Mouse (Mus musculus) neural tube, embryonic 11.5 days (tissue): ENCODE measurements around the gene Acadl. TPM values are rescaled to one million over a fixed set of nuclear protein-coding genes. Genes with fewer than 3 reads are reported as not detected.

Experiments used
- polyA plus RNA-seq: library from polyadenylated mRNA; unstranded; fragments of >200 nt; fragmentation: Nextera tagmentation; extraction: Ambion mirVana; gene quantifications from 2 replicates; pipeline ENCODE4 v1.2.1, GENCODE M21; 2014

Gene Acadl
- polyA plus RNA-seq, 1 experiment from 2014 or later: 56.3 TPM

Other genes with a start within 250 kb of the Acadl start
- gene Rpe, start 162.4 kb downstream of the Acadl start, polyA plus RNA-seq: 51.1 and 54.5 TPM in 2 replicates
- 9.3 and 11.0 TPM in 2 replicates for gene Kansl1l, start 45.7 kb downstream of the Acadl start, polyA plus RNA-seq
- gene Myl1, start 82.1 kb upstream of the Acadl start, polyA plus RNA-seq: 63.7 and 76.6 TPM in 2 replicates
- gene Lancl1, start 175.6 kb upstream of the Acadl start, polyA plus RNA-seq: 111 and 119 TPM in 2 replicates